Mouse (Mus musculus): Measurements from ENCODE around the gene Zp3.

Zp3 gene

DNA sequence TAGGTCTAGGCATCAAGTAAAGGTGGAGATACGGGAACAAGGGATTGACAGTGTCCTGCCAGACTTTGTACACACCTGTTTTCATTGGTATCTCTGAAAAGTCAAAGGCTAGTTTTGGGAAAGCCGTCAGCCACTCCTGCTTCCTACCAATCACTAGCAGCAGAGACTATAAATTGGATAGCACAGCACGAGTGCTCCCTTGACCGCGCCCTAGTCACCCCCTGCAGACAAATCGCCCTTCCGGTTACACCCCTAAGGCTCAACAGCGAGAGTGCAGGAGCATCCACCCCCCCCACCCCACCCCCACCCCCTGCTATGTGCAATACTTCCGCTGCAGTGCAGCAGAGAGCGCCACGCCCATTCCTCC is 17.8 kb upstream of the Zp3 start:
- DNase-seq (ENCODE audit: low read depth), result no peak

DNA sequence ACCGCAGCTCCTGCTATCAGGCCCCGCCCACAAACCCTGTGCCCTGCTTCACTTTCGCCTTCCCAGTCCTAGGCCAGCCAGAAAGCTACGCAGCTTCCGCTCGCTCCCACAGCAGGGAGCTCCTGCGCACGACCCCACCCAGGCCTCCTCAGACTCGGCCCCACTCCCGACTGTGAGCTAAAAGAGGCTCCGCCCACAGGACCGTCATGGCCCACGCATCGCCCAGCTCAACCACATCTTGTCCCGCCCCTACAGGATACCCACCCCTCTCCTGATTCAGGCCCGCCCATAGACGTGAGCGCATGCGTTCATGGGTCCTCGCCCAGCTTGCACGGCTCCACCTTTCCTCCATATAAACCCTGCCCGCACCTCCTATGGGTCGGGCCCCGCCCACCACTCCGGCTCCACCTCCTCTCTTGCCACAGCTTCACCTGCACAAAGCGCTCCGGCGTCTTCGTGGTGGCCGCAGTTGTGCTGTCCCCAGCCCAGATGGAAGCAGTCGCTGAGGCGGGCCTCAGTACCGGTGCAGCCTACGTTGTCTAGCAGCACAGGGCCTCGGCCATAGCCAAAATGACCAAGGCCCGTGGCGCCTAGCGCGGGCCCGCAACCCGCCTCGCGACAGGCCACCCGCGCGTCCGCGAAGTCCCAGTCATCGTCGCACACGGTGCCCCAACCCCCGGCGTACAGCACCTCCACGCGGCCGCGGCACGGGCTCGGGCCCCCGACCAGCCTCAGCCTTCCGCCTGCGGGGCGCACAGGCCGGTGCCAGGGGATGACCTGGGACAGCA is 17.2 kb upstream of the Zp3 start:
- peak; percentile 99 for DNase-seq (ENCODE audit: low read depth)

DNA sequence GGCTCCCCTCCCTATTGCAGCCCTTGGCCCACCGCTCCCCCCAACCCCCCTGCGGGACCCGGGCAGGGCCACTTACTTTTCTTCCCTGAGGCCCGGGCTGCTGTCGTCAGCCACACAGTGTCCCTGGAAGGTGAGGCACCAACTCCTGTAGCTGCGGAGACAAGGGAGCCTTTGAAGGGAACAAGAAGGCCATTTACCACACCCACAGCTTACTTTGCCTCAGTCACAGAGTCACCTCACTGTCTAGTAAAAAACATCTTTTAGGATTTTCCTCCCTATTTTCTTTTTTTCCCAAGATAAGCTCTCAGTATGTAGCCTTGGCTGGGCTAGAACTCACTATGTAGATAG is 16.6 kb upstream of the Zp3 start:
- no peak for DNase-seq (ENCODE audit: low read depth)

DNA sequence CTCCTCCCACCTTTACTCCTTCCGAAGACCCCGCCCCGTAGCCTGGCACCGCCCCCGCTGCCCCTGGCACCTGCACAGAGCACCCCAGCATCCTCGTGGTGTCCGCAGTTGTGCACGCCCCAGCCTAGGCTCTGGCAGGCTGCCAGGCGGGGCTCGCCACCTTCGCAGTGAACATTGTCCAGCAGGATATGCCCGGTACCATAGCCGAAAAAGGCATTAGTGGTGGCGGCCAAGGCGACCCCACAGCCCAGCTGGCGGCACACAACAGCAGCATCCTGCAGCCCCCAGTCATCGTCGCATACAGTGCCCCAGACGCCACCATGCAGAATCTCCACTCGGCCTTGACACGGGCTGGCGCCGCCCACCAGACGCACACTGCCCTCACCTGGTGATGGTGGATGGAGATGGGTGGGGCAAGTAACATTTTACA is 14.4 kb upstream of the Zp3 start:
- peak; percentile 26 for DNase-seq (ENCODE audit: low read depth)

DNA sequence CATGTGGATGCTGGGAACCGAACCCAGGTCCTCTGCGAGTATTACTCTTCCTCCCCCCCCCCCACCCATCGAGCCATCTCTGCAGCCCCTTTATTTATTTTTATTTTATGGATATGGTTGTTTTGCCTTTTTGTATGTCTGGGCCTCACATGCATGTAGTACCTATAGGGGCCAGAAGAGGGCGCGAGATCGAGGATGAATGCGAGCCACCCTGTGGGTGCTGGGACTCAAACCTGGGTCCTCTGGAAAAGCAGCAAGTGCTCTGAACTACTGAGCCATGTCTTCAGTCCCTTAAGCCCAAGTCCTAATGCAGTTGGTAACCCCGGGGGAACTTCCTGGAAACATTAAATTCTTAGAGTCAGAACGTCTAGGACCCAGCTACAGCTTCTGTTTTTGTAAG is 13.0 kb upstream of the Zp3 start:
- DNase-seq (ENCODE audit: low read depth), result peak; percentile 69

DNA sequence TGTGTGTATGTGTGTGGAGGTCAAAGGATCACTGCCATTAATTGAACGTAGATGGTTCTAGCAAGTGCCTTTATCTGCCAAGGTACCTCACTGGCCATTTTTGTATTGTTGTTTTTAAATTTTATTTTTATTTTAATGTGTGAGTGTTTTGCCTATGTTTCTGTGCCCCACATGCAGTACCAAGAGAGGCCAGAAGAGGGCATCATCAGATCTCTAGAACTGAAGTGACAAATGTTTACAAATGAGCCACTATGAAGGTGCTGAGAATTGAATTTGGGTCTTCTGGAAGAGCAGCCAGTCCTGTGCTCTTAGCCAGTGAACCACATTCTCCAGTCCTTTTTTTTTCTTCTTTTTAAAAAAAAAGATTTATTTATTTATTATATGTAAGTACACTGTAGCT is 11.1 kb upstream of the Zp3 start:
- DNase-seq (ENCODE audit: low read depth), result peak; percentile 87

DNA sequence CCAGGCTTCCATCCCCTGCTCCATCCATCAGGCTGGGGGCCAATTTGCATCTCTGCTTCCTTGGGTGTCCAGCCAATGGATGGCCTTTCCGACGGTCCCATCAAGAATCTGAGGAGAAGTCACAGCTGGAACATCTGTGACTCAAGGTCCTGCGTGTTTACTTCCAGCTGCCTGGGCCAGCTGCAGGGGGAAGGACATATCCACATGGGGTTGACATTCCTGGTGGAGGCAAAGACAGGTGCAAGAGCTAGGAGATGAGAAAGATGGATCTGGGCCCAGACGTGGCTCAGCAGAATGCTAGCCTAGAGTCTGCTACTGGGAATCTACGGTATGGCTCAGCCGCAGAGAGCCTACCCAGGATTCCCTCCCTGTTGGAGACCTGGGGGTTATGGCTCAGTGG is 9.7 kb upstream of the Zp3 start:
- no peak for DNase-seq (ENCODE audit: low read depth)

DNA sequence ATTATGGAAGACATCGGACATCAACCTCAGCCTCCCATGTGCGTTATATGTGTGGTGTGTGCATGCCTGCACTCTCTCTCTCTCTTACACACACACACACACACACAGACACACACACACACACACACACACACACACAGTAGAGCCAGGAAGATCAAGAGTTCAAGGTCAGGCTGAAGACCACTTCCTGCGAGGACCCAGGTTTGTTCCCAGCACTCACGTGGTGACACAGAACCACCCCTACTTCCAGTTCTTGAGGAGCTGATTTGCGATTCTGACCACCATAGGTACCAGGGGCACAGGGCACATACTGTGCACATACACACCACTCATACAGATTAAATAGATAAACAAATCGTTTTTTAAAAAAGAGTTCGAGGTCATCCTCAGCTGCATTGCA is 8.0 kb upstream of the Zp3 start:
- DNase-seq (ENCODE audit: low read depth), result no peak

DNA sequence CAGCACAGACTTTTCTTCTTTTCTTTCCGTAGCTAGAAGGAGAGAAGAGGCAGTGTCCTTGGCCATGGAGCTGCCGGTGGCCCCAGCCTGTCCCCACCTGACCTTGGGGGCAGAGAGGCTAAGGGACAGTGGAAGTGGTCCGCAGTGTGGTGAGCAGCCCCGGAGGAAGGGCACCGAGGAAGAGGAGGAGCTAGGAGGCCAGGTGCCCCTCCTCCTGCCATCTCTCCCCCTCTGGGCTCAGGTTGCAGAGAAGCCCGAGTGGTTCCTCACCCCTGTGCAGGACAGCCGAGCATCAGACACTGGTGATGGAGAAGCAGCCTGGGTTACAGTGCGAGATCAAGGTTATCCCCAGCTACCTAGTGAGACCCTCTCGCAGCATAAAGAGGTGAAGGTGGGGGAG is 5.5 kb upstream of the Zp3 start, which contains the start of gene Ssc4d:
Ssc4d (minus strand) TSS at position 167 of the 400 bp plus-strand sequence.
- no peak for DNase-seq (ENCODE audit: low read depth)

DNA sequence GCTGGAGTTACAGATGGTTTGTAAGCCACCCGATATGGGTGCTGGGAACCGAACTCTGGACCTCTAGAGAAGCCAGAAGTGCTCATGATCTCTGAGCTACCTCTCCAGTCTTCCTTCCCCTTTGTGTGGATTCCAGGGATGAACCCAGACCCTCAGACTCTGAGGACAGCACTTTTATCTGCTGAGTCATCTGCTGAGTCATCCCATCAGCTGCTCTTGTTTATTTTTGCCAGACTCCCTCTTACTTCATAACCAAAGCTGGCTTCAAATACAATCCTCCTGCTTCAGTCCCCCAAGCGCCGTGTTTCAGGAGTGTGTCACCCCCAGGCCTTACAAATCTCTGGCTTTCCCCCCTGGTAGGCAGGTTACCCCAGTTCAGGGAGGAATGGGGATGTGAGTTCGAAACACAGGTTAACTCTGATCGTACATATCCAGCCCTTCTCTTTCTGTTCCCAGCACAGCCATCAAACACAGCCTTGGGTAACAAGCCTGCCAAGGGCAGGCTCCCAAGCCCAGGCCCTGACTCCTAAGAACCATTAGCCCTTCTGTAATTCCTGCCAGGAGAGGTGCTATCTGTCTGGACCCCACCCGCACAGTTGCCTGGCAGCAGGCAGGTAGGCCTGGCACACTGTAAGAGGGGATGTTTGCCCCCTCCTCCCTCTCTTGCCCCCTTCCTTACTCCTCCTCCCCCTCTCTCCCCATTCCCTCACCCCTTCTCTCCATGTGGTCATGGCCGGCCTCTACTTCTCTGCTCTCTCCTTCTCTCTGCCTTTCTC is 3.8 kb upstream of the Zp3 start:
- DNase-seq (ENCODE audit: low read depth), result no peak

DNA sequence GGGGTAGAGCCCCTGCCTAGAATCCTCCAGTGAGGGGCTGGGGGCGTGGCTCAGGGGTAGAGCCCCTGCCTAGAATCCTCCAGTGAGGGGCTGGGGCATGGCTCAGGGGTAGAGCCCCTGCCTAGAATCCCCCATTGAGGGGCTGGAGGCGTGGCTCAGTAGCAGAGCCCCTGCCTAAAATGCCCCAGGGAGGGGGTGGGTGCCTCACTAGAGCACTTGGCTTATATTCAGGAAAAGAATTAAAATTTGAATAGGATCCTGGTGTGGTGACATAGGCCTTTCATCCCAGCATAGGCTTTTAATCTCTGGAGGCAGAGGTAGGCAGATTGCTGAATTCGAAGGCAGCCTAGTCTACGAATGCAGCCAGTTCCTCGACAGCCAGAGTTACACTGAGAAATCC is 518 bp upstream of the Zp3 start:
- no peak for DNase-seq (ENCODE audit: low read depth)

DNA sequence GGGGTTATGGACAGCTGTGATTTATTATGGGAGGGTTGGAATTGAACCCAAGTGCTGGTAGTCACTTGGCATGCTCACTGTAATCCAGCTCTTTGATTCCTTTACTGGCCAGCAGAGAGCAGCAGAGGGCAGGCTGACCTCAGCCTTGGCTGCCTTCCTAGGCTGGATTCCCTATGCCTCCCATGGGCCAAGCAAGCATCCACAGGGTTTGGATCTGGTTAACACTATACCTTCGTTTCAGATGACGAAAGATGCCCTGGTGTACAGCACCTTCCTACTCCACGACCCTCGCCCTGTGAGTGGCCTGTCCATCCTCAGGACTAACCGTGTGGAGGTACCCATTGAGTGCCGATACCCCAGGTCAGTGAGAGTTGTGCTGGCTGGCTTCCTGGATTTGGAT is 2.5 kb downstream of the Zp3 start:
- DNase-seq (ENCODE audit: low read depth), result peak; percentile 62

DNA sequence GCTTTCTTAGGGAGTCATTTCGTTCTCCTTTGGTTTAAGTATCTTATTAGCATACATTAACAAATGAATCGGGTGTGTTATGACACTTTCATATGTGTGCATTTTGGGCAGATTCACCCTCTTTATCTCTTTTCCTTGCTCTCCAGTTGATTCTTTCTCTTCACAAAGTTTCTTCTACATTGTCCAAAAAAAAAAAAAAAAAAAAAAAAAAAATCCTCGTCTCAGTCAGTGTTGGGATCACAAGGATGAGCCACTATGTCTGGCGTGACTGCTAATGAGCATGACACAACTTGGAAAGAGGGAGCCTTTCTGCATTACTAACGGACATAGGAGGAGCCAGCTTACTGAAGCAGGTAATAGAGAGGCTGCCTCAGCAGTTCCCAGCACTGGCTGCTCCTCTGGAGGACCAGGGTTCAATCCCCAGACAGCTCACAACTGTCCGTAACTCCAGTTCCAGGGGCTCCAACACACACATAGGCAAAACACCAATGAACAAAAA is 4.7 kb downstream of the Zp3 start:
- no peak for DNase-seq (ENCODE audit: low read depth)

DNA sequence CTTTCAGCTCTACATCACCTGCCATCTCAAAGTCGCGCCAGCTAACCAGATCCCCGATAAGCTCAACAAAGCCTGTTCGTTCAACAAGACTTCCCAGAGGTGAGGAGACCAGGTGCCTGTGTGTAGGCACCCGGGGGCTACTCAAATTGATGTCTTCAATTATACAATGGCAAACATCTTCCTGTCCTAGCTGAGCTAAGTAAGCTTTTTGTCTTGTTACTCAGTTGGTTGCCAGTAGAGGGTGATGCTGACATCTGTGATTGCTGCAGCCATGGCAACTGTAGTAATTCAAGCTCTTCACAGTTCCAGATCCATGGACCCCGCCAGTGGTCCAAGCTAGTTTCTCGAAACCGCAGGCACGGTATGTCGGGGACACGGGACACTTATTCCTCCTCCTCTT is 7.3 kb downstream of the Zp3 start:
- peak; percentile 51 for DNase-seq (ENCODE audit: low read depth)

DNA sequence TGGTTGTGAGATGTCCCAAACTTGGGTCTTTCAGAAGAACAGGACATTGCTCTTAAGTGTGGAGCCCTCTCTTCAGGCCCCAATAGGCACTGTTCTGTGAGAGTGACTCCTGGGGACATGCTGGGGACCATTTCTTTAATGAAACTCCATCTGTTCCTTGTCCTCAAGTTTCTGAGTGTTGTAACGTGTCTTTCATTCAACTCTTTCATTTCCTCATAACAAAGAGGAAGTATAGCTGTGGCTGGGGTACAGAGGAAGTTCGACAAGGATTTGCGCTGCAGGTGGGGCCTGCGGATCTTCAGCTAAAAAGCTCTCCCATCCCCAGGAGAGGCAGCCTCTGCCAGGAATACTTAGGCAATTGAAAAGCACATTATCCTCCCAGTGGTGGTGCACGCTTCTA is 10.7 kb downstream of the Zp3 start:
- DNase-seq (ENCODE audit: low read depth), result peak; percentile 32

DNA sequence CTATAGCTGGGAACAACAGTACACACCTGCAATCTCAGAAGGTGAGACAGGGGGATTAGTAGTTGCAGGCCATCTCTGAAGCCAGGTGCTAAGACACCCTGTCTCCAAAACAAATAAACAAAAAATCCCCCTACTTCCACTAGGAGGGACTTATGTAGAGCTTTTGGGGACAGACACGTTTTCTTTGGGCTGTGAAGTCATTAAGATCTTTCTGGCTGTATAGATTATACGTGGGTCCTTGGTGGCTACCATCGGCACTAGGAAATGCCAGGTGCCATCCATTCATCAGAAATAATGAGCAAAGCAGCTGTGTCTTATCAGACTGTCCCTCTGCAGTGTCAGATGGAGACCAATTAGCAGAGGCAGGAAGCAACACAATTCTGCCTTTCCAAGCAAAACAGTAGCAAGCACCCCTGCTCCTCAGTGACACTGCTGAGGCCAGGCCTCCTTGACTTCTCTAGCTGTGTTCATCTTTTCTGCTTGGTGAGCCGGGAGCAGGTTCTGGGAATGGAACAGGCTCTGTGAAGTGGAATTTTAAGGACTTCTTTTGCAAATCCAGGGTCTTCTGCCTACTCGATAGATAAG is 13.6 kb downstream of the Zp3 start:
- no peak for DNase-seq (ENCODE audit: low read depth)

DNA sequence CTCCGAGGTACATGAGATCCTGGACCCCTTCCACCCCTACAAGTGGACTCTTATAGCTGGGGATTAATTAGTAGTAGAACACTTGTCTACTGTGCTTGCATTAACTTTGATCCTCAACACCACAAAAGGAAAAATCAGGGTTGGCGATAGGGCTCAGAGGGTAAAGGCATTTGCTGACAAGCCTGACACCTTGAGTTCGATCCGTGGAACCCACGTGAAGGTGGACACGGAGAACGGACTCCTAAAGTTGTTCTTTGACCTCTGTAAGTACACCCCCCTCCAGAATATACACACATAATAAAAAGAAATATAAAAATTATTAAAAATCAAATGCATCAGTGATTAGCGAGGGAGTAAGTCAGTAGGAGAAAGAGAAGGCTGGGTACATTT is 14.4 kb downstream of the Zp3 start:
- DNase-seq (ENCODE audit: low read depth), result no peak

DNA sequence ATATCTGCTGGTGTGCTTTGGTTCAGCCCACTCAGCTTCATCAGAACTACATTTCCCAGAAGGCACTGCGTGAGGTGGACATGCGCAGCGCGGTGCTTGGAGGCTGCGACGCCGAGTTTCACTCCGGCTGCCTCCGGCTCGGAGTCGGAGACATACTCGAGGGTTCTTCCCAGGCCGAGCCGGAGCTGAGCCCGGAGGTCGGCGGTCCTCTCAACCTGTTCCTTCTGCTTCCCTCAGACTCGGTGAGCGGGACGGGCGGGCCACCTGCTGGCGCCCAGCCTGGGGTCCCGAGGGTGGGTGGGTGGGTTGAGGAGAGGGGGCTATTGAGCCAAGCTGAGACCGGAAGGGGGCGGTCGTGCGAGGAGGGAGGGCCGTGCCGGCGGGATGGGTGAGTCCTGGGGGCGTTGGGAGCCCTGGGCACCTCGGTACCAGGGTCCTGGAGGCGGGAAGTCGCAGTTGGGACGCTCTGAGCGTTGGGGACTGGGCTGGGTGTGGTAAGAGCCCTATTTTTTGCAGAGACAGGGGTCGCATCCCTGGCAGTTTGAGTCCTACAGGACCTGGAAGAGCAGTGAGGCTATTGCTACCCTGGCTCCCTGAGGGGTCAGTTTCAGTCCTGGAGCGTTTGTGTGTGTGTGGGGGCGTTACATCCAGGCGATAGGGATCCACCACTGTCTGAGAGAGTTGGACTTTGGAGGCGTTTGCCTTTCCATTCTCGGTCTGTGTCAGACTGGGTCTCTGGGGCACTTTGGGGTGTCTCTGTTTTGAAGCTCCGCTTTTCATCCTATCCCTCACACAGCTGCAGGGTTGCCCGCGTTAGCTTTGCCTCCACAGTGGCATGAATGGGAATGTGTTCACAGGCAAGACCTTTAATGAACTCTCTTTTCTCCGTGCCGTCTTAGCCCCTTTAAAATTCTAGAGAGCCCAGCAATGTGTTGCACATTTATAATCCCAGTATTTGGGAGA is 15.1 kb downstream of the Zp3 start, which contains the start of gene Dtx2:
Dtx2 (plus strand) TSS at position 76 of the 963 bp plus-strand sequence.
- peak; percentile 94 for DNase-seq (ENCODE audit: low read depth)

DNA sequence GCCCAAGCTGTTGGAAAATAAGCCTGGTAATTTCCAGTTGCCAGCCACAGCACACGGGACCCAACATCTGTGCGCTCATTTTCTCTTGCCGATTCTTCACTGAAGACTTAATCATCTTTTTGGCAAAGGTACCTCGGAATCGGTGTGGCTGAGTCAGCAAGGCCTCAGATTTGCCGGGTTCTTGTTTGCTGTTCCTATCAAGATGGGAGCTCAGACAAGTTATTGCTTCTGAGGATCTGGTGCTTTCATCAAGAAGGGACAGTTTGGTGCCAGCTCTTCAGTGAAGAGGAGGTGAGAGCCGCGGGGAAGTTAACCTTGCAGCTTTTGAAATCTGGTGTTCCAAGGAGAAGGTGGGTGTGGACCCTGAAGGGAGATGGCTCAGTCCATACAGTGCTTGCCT is 16.3 kb downstream of the Zp3 start:
- DNase-seq (ENCODE audit: low read depth), result no peak

DNA sequence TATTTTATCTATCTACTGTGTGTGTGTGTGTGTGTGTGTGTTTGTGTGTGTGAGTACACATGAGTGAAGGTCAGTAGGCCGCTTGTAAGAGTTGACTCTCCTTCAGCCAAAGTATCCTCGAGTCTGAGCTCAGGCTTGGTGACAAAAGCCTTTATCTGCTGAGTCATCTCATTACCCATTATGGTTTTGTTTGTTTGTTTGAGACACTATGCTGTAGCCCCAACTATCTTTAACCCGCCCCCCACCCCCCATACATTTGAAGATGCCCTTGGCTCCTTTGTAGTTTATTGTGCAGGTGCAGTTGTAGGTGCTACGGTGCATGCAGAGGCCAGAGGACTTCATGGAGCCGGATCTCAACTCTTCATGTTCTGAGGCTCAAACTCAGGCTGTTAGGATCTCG is 21.3 kb downstream of the Zp3 start:
- no peak for DNase-seq (ENCODE audit: low read depth)

DNA sequence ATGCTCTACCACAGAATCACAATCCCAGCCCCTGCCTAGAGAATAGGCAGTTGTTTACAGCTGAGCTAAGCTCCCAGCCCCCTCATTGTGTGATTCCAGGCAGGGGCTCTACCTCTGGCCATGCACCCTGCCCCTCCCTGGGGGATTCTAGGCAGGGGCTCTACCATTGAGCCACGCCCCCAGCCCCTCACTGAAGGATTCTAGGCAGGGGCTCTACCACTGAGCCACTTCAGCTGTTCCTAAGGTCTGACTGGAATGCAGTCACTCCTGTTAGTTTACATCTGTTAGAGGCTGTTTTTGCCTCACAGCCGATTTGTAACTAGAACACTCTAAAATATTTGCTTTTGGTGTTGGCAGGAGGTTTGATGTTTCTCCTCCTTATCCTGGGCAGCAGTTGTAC is 22.4 kb downstream of the Zp3 start:
- no peak for DNase-seq (ENCODE audit: low read depth)

DNA sequence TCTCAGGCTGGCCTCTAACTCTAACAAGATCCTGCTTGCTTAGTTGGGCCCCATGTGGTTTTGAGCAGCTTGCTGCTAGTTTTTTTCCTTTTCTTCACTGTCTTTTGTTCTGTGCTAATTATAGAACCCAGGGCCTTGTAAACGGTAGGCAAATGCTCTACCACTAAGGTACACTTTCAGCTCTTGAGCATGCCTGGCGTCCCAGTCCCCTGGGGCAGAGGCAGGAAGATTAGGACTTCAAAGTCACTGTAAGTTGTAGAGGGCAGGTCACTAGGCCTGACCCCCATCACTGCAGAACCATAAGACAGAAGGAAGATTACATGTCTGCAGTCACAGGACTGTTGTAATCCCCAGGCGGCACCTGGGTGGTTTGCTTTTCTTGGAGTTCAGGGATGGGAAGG is 22.9 kb downstream of the Zp3 start:
- DNase-seq (ENCODE audit: low read depth), result no peak
